Mouse (Mus musculus): ENCODE results near the gene Tfrc. TPM values are rescaled to one million over a fixed set of nuclear protein-coding genes. Genes with fewer than 3 reads are reported as not detected.
"Not testable (repeated sequence)": the region's sequence is repeated elsewhere in the genome, so short reads cannot be mapped to it uniquely, and the experiment has no call there.

The Tfrc gene
- total RNA-seq, 2 experiments from 2014 or later, result 21.2 to 75.7 TPM

GRCm38 (mm10) chr16:32612052-32612451 is 3.3 kb downstream of the Tfrc start:
- no peak for DNase-seq

- DNase-seq, result no peak
Observed at GRCm38 (mm10) chr16:32613269-32613834, 4.6 kb downstream of the Tfrc start.

GRCm38 (mm10) chr16:32614047-32614446 is 5.3 kb downstream of the Tfrc start:
- DNase-seq, result no peak

GRCm38 (mm10) chr16:32618946-32619345 is 10.2 kb downstream of the Tfrc start:
- DNase-seq, result no peak

- no peak for DNase-seq
Observed at GRCm38 (mm10) chr16:32628140-32628539, 19.4 kb downstream of the Tfrc start.

GRCm38 (mm10) chr16:32632328-32632824 is 23.7 kb downstream of the Tfrc start:
- DNase-seq, result no peak

- no peak for DNase-seq
Observed at GRCm38 (mm10) chr16:32633486-32634012, 24.8 kb downstream of the Tfrc start.

- no peak for DNase-seq
Observed at GRCm38 (mm10) chr16:32634183-32634582, 25.5 kb downstream of the Tfrc start.

GRCm38 (mm10) chr16:32635314-32635713 is 26.6 kb downstream of the Tfrc start:
- DNase-seq, result no peak

- DNase-seq, result no peak
Observed at GRCm38 (mm10) chr16:32636331-32636730, 27.6 kb downstream of the Tfrc start.

GRCm38 (mm10) chr16:32636871-32637521 is 28.3 kb downstream of the Tfrc start:
- DNase-seq, result no peak

- DNase-seq, result peak; percentile 87 to 92
Observed at GRCm38 (mm10) chr16:32638476-32638875, 29.8 kb downstream of the Tfrc start.

- DNase-seq, result peak in 1 of 2 experiments; percentile 52
Observed at GRCm38 (mm10) chr16:32640096-32640495, 31.4 kb downstream of the Tfrc start.

GRCm38 (mm10) chr16:32640683-32641082 is 32.0 kb downstream of the Tfrc start:
- DNase-seq, result not testable (repeated sequence)

GRCm38 (mm10) chr16:32641440-32642219 is 32.9 kb downstream of the Tfrc start:
- no peak for DNase-seq

GRCm38 (mm10) chr16:32642280-32642679 is 33.6 kb downstream of the Tfrc start:
- DNase-seq, result no peak

- peak; percentile 93 to 95 for DNase-seq
Observed at GRCm38 (mm10) chr16:32643661-32644061, 34.9 kb downstream of the Tfrc start, which contains the start of gene Tnk2. Gene Tnk2 (plus strand): TSS chr16:32643874.

- DNase-seq, result peak; percentile 57 to 74
Observed at GRCm38 (mm10) chr16:32644069-32644800, 35.5 kb downstream of the Tfrc start.

- no peak for DNase-seq
Observed at GRCm38 (mm10) chr16:32644801-32645170, 36.1 kb downstream of the Tfrc start.

- peak; percentile 58 to 66 for DNase-seq
Observed at GRCm38 (mm10) chr16:32645361-32645914, 36.7 kb downstream of the Tfrc start.

- no peak for DNase-seq
Observed at GRCm38 (mm10) chr16:32646014-32646413, 37.3 kb downstream of the Tfrc start.

- no peak for DNase-seq
Observed at GRCm38 (mm10) chr16:32647712-32648111, 39.0 kb downstream of the Tfrc start.

Data from adrenal gland, postnatal 36 days (tissue).